Mouse (Mus musculus) gastrocnemius, postnatal 14 days (tissue): ENCODE data around the gene Mcm7. TPM values are rescaled to one million over a fixed set of nuclear protein-coding genes. Genes with fewer than 3 reads are reported as not detected.

ENCODE experiments used
- DNase-seq: peaks from one replicate; pipeline ENCODE4 v3.0.0; 2021; ENCODE audit warnings: mixed read lengths
- intact Hi-C: fragments of 180-260 bp; cut with DNase I; formaldehyde crosslinking; loops from one replicate; pipeline ENCODE4 v1.15.1; 2025; ENCODE audit warnings: low total_unique reads
- microRNA-seq, 2 experiments: library from miRNA; unstranded; fragments of <30 nt; microRNA quantifications; one replicate each; pipeline ENCODE4 v1.2.0; 2021
- total RNA-seq, 2 experiments: library from RNA; stranded (reverse); gene quantifications; 2 replicates each; pipeline ENCODE4 v1.2.3; 2021

The Mcm7 gene
- total RNA-seq, 2 experiments from 2014 or later = 10.7 to 11.8 TPM

GRCm38 (mm10) chr5:138160842-138161665 lies 11.2 kb downstream of the Mcm7 start, which contains the start of gene Cops6:
Cops6 (plus strand) TSS chr5:138161071.
- DNase-seq = peak; percentile 96
- intact Hi-C loops = no loop called here

- intact Hi-C loops = no loop called here
- DNase-seq = no peak
Measured at GRCm38 (mm10) chr5:138160224-138160762, 11.9 kb downstream of the Mcm7 start.

GRCm38 (mm10) chr5:138155443-138155976 lies 16.7 kb downstream of the Mcm7 start, which contains the start of gene Zfp113:
Zfp113 (minus strand) TSS chr5:138155744.
- intact Hi-C loops = no loop called here
- DNase-seq = peak; percentile 81

- no peak for DNase-seq
- intact Hi-C loops = no loop called here
Measured at GRCm38 (mm10) chr5:138154390-138154789, 17.8 kb downstream of the Mcm7 start.

GRCm38 (mm10) chr5:138138585-138138984 lies 33.6 kb downstream of the Mcm7 start:
- no peak for DNase-seq
- intact Hi-C loops = loop anchor here (10.0 kb wide), 1 partner anchor 244 kb away; no protein-coding TSS in a partner anchor

GRCm38 (mm10) chr5:138137935-138138549 lies 34.2 kb downstream of the Mcm7 start:
- intact Hi-C loops = loop anchor here (10.0 kb wide), 1 partner anchor 243 kb away; no protein-coding TSS in a partner anchor
- no peak for DNase-seq

GRCm38 (mm10) chr5:138137257-138137656 lies 35.0 kb downstream of the Mcm7 start:
- no peak for DNase-seq
- intact Hi-C loops = loop anchor here (10.0 kb wide), 1 partner anchor 242 kb away; no protein-coding TSS in a partner anchor

GRCm38 (mm10) chr5:138132425-138133064 lies 39.7 kb downstream of the Mcm7 start:
- no peak for DNase-seq
- intact Hi-C loops = loop anchor here (10.0 kb wide), 1 partner anchor 238 kb away; no protein-coding TSS in a partner anchor

- no peak for DNase-seq
- intact Hi-C loops = no loop called here
Measured at GRCm38 (mm10) chr5:138118041-138118440, 54.2 kb downstream of the Mcm7 start.

- intact Hi-C loops = no loop called here
- DNase-seq = no peak
Measured at GRCm38 (mm10) chr5:138117199-138118015, 54.8 kb downstream of the Mcm7 start.

- peak; percentile 91 for DNase-seq
- intact Hi-C loops = no loop called here
Measured at GRCm38 (mm10) chr5:138116255-138117198, 55.7 kb downstream of the Mcm7 start, which contains the start of gene Zscan21. Zscan21 (plus strand) TSS chr5:138116903.

Small RNAs within 50 kb of the gene (microRNA-seq; reads per million reads assigned to microRNA genes)
- gene Mir106b (471 to 760 reads per million in 2 experiments), gene Mir25 (483 to 580 reads per million in 2 experiments), gene Mir93 (1,423 to 1,877 reads per million in 2 experiments)

Other genes with a start within 250 kb of the Mcm7 start
- gene Gjc3, start 209.3 kb downstream of the Mcm7 start, total RNA-seq = 1 to 10 TPM; 3.0 to 6.7 TPM
- gene Azgp1, start 190.9 kb downstream of the Mcm7 start, total RNA-seq = not detected
- not detected for gene Smok3a, start 151.2 kb downstream of the Mcm7 start, total RNA-seq
- not detected for gene Smok3b, start 151.0 kb downstream of the Mcm7 start, total RNA-seq
- not detected for gene Smok3c, start 119.2 kb downstream of the Mcm7 start, total RNA-seq
- gene Zkscan1, start 87.3 kb downstream of the Mcm7 start, total RNA-seq = 10 to 100 TPM; 10.8 to 11.2 TPM
- 10 to 100 TPM; 10.3 to 10.6 TPM for gene Zscan21, start 55.5 kb downstream of the Mcm7 start, total RNA-seq
- 1 to 10 TPM; 5.3 to 6.0 TPM for gene Zfp113, start 16.7 kb downstream of the Mcm7 start, total RNA-seq
- gene Cops6, start 11.4 kb downstream of the Mcm7 start, total RNA-seq = 100 to 1,000 TPM; 107 to 110 TPM
- 10 to 100 TPM in 1 of 2 experiments, 1 to 10 TPM in 1; 7.6 to 10.1 TPM for gene Ap4m1, start 420 bp downstream of the Mcm7 start, total RNA-seq
- gene Taf6, start 15.0 kb upstream of the Mcm7 start, total RNA-seq = 10 to 100 TPM; 20.8 to 24.8 TPM
- gene Cnpy4, start 15.1 kb upstream of the Mcm7 start, total RNA-seq = 1 to 10 TPM; 6.4 to 7.2 TPM
- gene Mblac1, start 21.9 kb upstream of the Mcm7 start, total RNA-seq = 1 to 10 TPM; 2.6 to 2.9 TPM
- gene Nxpe5, start 53.5 kb upstream of the Mcm7 start, total RNA-seq = under 1 TPM; 0.58 to 0.98 TPM
- 10 to 100 TPM; 52.6 to 60.5 TPM for gene Lamtor4, start 83.1 kb upstream of the Mcm7 start, total RNA-seq
- 1 to 10 TPM; 3.4 to 4.6 TPM for gene BC037034, start 91.6 kb upstream of the Mcm7 start, total RNA-seq
- gene Gal3st4, start 100.4 kb upstream of the Mcm7 start, total RNA-seq = under 1 TPM; 0.51 to 0.55 TPM
- not detected for gene Gm43720, start 107.5 kb upstream of the Mcm7 start, total RNA-seq
- under 1 TPM; 0.44 to 0.47 TPM for gene Gpc2, start 107.6 kb upstream of the Mcm7 start, total RNA-seq
- under 1 TPM in 1 of 2 experiments, not detected in 1; 0.49 TPM for gene Stag3, start 107.8 kb upstream of the Mcm7 start, total RNA-seq
- not detected for gene Pvrig, start 169.5 kb upstream of the Mcm7 start, total RNA-seq